Mouse (Mus musculus): ENCODE results near the gene Ica1l. TPM values are rescaled to one million over a fixed set of nuclear protein-coding genes. Genes with fewer than 3 reads are reported as not detected.

The Ica1l gene
- total RNA-seq, 1 experiment from 2014 or later: not detected

- ATAC-seq (replicated peaks; ENCODE audit: insufficient number of reproducible peaks, low FRiP score, low TSS enrichment, poor library complexity, severe bottlenecking): no peak
Measured at GRCm38 (mm10) chr1:59987399-59988040, 55.5 kb downstream of the Ica1l start.

- no peak for ATAC-seq (replicated peaks; ENCODE audit: insufficient number of reproducible peaks, low FRiP score, low TSS enrichment, poor library complexity, severe bottlenecking)
Measured at GRCm38 (mm10) chr1:59986626-59987025, 56.4 kb downstream of the Ica1l start.

GRCm38 (mm10) chr1:59967291-59967690, 75.7 kb downstream of the Ica1l start:
- ATAC-seq (replicated peaks; ENCODE audit: insufficient number of reproducible peaks, low FRiP score, low TSS enrichment, poor library complexity, severe bottlenecking): no peak

- no peak for ATAC-seq (replicated peaks; ENCODE audit: insufficient number of reproducible peaks, low FRiP score, low TSS enrichment, poor library complexity, severe bottlenecking)
Measured at GRCm38 (mm10) chr1:59966171-59966785, 76.7 kb downstream of the Ica1l start.

GRCm38 (mm10) chr1:59959941-59960340, 83.0 kb downstream of the Ica1l start:
- no peak for ATAC-seq (replicated peaks; ENCODE audit: insufficient number of reproducible peaks, low FRiP score, low TSS enrichment, poor library complexity, severe bottlenecking)

- no peak for ATAC-seq (replicated peaks; ENCODE audit: insufficient number of reproducible peaks, low FRiP score, low TSS enrichment, poor library complexity, severe bottlenecking)
Measured at GRCm38 (mm10) chr1:59957206-59957605, 85.8 kb downstream of the Ica1l start.

- ATAC-seq (replicated peaks; ENCODE audit: insufficient number of reproducible peaks, low FRiP score, low TSS enrichment, poor library complexity, severe bottlenecking): no peak
Measured at GRCm38 (mm10) chr1:59947509-59947908, 95.5 kb downstream of the Ica1l start.

- ATAC-seq (replicated peaks; ENCODE audit: insufficient number of reproducible peaks, low FRiP score, low TSS enrichment, poor library complexity, severe bottlenecking): no peak
Measured at GRCm38 (mm10) chr1:59945969-59946368, 97.0 kb downstream of the Ica1l start.

- no peak for ATAC-seq (replicated peaks; ENCODE audit: insufficient number of reproducible peaks, low FRiP score, low TSS enrichment, poor library complexity, severe bottlenecking)
Measured at GRCm38 (mm10) chr1:59943825-59944224, 99.2 kb downstream of the Ica1l start.

GRCm38 (mm10) chr1:59942057-59942790, 100.8 kb downstream of the Ica1l start:
- no peak for ATAC-seq (replicated peaks; ENCODE audit: insufficient number of reproducible peaks, low FRiP score, low TSS enrichment, poor library complexity, severe bottlenecking)

- no peak for ATAC-seq (replicated peaks; ENCODE audit: insufficient number of reproducible peaks, low FRiP score, low TSS enrichment, poor library complexity, severe bottlenecking)
Measured at GRCm38 (mm10) chr1:59941063-59941462, 101.9 kb downstream of the Ica1l start.

- no peak for ATAC-seq (replicated peaks; ENCODE audit: insufficient number of reproducible peaks, low FRiP score, low TSS enrichment, poor library complexity, severe bottlenecking)
Measured at GRCm38 (mm10) chr1:59932991-59933390, 110.0 kb downstream of the Ica1l start.

Other genes with a start within 250 kb of the Ica1l start
- 58.6 to 81.1 TPM (median 75.3 TPM) in 3 replicates for gene Fam117b, start 130.2 kb downstream of the Ica1l start, total RNA-seq (2017)
- 4.9 to 5.9 TPM (median 5.4 TPM) in 3 replicates for gene Carf, start 55.1 kb upstream of the Ica1l start, total RNA-seq (2017)
- gene Wdr12, start 55.5 kb upstream of the Ica1l start, total RNA-seq (2017): 5.5 to 18.7 TPM (median 8.1 TPM) in 3 replicates
- gene Nbeal1, start 137.4 kb upstream of the Ica1l start, total RNA-seq (2017): 10.3 to 30.8 TPM (median 16.8 TPM) in 3 replicates